Mouse (Mus musculus) ES-Bruce4 (cell line): ENCODE results near the gene Lipe.

Experiments
- CTCF ChIP-seq: IDR thresholded peaks from one replicate; pipeline ENCODE4 v1.8.1; 2011; ENCODE audit warnings: low read depth, low read length
- EP300 ChIP-seq: IDR thresholded peaks from 2 replicates; pipeline ENCODE4 v1.6.1; 2011; ENCODE audit warnings: low read depth, low read length; ENCODE audit not compliant: insufficient read depth
- POLR2A ChIP-seq: IDR thresholded peaks from one replicate; pipeline ENCODE4 v1.8.1; 2011; ENCODE audit warnings: low read length; ENCODE audit not compliant: insufficient read depth

DNA sequence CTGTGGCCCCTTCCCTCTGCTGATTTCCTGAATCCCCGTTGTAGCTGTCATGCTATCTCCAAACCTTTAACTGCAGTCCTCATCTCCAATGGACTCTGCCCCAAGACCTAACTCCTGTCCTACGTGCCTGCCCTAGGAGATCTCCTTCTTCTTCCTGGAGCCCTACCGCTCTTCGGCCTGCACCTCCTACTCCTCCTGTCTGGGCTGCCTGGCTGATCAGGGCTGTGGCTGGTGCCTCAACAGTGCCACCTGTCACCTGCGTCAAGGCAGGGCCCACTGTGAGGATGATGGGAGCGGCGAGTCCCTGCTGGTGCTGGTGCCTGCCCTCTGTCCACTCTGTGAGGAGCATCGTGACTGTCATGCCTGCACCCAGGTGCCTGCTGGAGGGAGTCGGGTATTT is 59.2 kb downstream of the Lipe start:
- no peak for TF ChIP-seq CTCF
- no peak for TF ChIP-seq EP300
- TF ChIP-seq POLR2A, result no peak
